Mouse (Mus musculus) stomach, postnatal 0 days (tissue): ENCODE measurements around the gene Tvp23b. TPM values are rescaled to one million over a fixed set of nuclear protein-coding genes. Genes with fewer than 3 reads are reported as not detected.

Experiments
- ATAC-seq: fragments of 200-750 bp; cut with Nextera tagmentation; 2 replicates; pipeline ENCODE4 v1.8.0; 2017; ENCODE audit not compliant: low FRiP score, low TSS enrichment
- DNase-seq: peaks from one replicate; pipeline ENCODE4 v3.0.0-alpha.2; 2016; ENCODE audit warnings: low spot score
- H3K27ac ChIP-seq: fragments of 300-500 bp; sonication (generic); replicated peaks from 2 replicates; pipeline ENCODE4 v1.5.1; 2014; ENCODE audit warnings: mild to moderate bottlenecking, control low read depth
- H3K27me3 ChIP-seq: fragments of 300-500 bp; sonication (generic); 2 replicates; pipeline ENCODE4 v1.6.1; 2014; ENCODE audit warnings: low read length; ENCODE audit not compliant: control insufficient read depth, insufficient read depth
- H3K36me3 ChIP-seq: fragments of 300-500 bp; sonication (generic); 2 replicates; pipeline ENCODE4 v1.6.1; 2014; ENCODE audit warnings: low read length, mixed read lengths; ENCODE audit not compliant: control insufficient read depth, insufficient read depth
- H3K4me1 ChIP-seq: fragments of 300-500 bp; sonication (generic); replicated peaks from 2 replicates; pipeline ENCODE4 v1.6.1; 2014; ENCODE audit warnings: antibody characterized with exemption; ENCODE audit not compliant: control insufficient read depth, insufficient read depth
- H3K4me2 ChIP-seq: fragments of 300-500 bp; sonication (generic); replicated peaks from 2 replicates; pipeline ENCODE4 v1.6.1; 2014; ENCODE audit warnings: low read depth, mild to moderate bottlenecking, control low read depth, moderate library complexity
- H3K4me3 ChIP-seq: fragments of 300-500 bp; sonication (generic); 2 replicates; pipeline ENCODE4 v1.5.1; 2014; ENCODE audit warnings: low read depth, low read length, control low read depth
- H3K9ac ChIP-seq: fragments of 300-500 bp; sonication (generic); 2 replicates; pipeline ENCODE4 v1.6.1; 2014; ENCODE audit warnings: mild to moderate bottlenecking, low read length, control low read depth, mixed read lengths
- H3K9me3 ChIP-seq: fragments of 300-500 bp; sonication (generic); 2 replicates; pipeline ENCODE4 v1.6.1; 2016; ENCODE audit warnings: low read length; ENCODE audit not compliant: control insufficient read depth
- CTCF ChIP-seq: IDR thresholded peaks from 2 replicates; pipeline ENCODE4 v1.5.1; 2016; ENCODE audit warnings: antibody characterized with exemption, low read depth, mild to moderate bottlenecking, moderate library complexity
- EP300 ChIP-seq: optimal IDR thresholded peaks from 2 replicates; pipeline ENCODE3; 2016; ENCODE audit warnings: antibody characterized with exemption
- WGBS: fragments of 180-500 bp; shearing (Covaris S2); extraction: QIAGEN DNeasy Blood & Tissue Kit; methylation state at CpG from one replicate; pipeline ENCODE4 v1.1.7; 2014; 5-methylcytosine and 5-hydroxymethylcytosine counted together
- polyA plus RNA-seq: library from polyadenylated mRNA; unstranded; fragments of >200 nt; fragmentation: Nextera tagmentation; extraction: Ambion mirVana; gene quantifications from 2 replicates; pipeline ENCODE4 v1.2.1, GENCODE M21; 2015

Tvp23b gene
- polyA plus RNA-seq, 1 experiment from 2014 or later, result 71.1 TPM

- Histone ChIP-seq H3K9me3 (no peaks in the 10 kb centered on the region), H3K27ac (no peak overlapping the region), H3K36me3 (no peaks in the 10 kb centered on the region), H3K9ac (no peak overlapping the region), H3K4me1 (no peaks in the 10 kb centered on the region), H3K4me3 (no peak overlapping the region), H3K4me2 (no peak overlapping the region), H3K27me3 (no peaks in the 10 kb centered on the region)
- ATAC-seq (no peak), DNase-seq (no peak)
- TF ChIP-seq CTCF (no peak), EP300 (no peak)
- 24% methylated on average over 2 of the region's 2 CpGs for WGBS
These were observed 37.5 kb downstream of the Tvp23b start for GRCm38 (mm10) chr11:62916765-62917164.

GRCm38 (mm10) chr11:62919946-62920742 lies 40.9 kb downstream of the Tvp23b start:
- H3K4me2 ChIP-seq, result no peak overlapping the region; the same call in 1 of the 2 replicates
- no peaks in the 10 kb centered on the region for H3K27me3 ChIP-seq
- ATAC-seq (no peak), DNase-seq (no peak)
- H3K9me3 ChIP-seq, result no peaks in the 10 kb centered on the region
- no peaks in the 10 kb centered on the region for H3K4me1 ChIP-seq
- no peak overlapping the region for H3K4me3 ChIP-seq
- 53% methylated on average over 6 of the region's 6 CpGs for WGBS
- H3K36me3 ChIP-seq, result no peaks in the 10 kb centered on the region
- no peak overlapping the region; the same call in 1 of the 2 replicates for H3K9ac ChIP-seq
- TF ChIP-seq EP300, result no peak
- no peak for TF ChIP-seq CTCF
- peak overlapping the region; percentile 69; the same call in 1 of the 2 replicates for H3K27ac ChIP-seq

GRCm38 (mm10) chr11:62920743-62921050 lies 41.4 kb downstream of the Tvp23b start:
- H3K4me3 ChIP-seq, result peak overlapping the region; percentile 21; the same call in 1 of the 2 replicates
- DNase-seq (no peak), ATAC-seq (no peak)
- peak overlapping the region; percentile 45 for H3K4me2 ChIP-seq
- H3K36me3 ChIP-seq, result no peaks in the 10 kb centered on the region
- no peaks in the 10 kb centered on the region for H3K9me3 ChIP-seq
- H3K27ac ChIP-seq, result no peak overlapping the region; the same call in 1 of the 2 replicates
- WGBS, result 8% methylated on average over 6 of the region's 6 CpGs
- H3K27me3 ChIP-seq, result no peaks in the 10 kb centered on the region
- H3K4me1 ChIP-seq, result no peaks in the 10 kb centered on the region
- H3K9ac ChIP-seq, result no peak overlapping the region
- TF ChIP-seq EP300 (no peak), CTCF (no peak)

- DNase-seq, result peak; percentile 92
- H3K9me3 ChIP-seq, result no peaks in the 10 kb centered on the region
- peak overlapping the region; percentile 92 for H3K27ac ChIP-seq
- no peaks in the 10 kb centered on the region for H3K4me1 ChIP-seq
- H3K36me3 ChIP-seq, result no peaks in the 10 kb centered on the region
- no peak overlapping the region; the same call in 1 of the 2 replicates for H3K9ac ChIP-seq
- TF ChIP-seq EP300 (no peak), CTCF (peak; percentile 100)
- 17% methylated on average over 25 of the region's 25 CpGs for WGBS
- ATAC-seq, result peak; percentile 88
- peak overlapping the region; percentile 21 for H3K4me3 ChIP-seq
- no peaks in the 10 kb centered on the region for H3K27me3 ChIP-seq
- peak overlapping the region; percentile 45 for H3K4me2 ChIP-seq
These were observed 42.1 kb downstream of the Tvp23b start for GRCm38 (mm10) chr11:62921052-62921977.

GRCm38 (mm10) chr11:62924091-62924761 lies 45.0 kb downstream of the Tvp23b start:
- ATAC-seq (no peak), DNase-seq (no peak)
- TF ChIP-seq CTCF (no peak), EP300 (no peak)
- Histone ChIP-seq H3K4me1 (no peaks in the 10 kb centered on the region), H3K27ac (peak overlapping the region; percentile 45), H3K9me3 (peaks cover 2% of the 10 kb centered on the region; the same call in 1 of the 2 replicates), H3K4me3 (no peak overlapping the region), H3K4me2 (no peak overlapping the region), H3K36me3 (no peaks in the 10 kb centered on the region), H3K27me3 (no peaks in the 10 kb centered on the region), H3K9ac (no peak overlapping the region)
- WGBS, result 51% methylated on average over 6 of the region's 6 CpGs
